Mouse (Mus musculus) induced T-regulatory cell, adult 2 months (primary cell): ENCODE results near the gene Tmem150a.

Source experiments
- DNase-seq: peaks from one replicate; pipeline ENCODE4 v3.0.0-alpha.2; 2012; ENCODE audit warnings: low read depth

Gene Tmem150a

DNA sequence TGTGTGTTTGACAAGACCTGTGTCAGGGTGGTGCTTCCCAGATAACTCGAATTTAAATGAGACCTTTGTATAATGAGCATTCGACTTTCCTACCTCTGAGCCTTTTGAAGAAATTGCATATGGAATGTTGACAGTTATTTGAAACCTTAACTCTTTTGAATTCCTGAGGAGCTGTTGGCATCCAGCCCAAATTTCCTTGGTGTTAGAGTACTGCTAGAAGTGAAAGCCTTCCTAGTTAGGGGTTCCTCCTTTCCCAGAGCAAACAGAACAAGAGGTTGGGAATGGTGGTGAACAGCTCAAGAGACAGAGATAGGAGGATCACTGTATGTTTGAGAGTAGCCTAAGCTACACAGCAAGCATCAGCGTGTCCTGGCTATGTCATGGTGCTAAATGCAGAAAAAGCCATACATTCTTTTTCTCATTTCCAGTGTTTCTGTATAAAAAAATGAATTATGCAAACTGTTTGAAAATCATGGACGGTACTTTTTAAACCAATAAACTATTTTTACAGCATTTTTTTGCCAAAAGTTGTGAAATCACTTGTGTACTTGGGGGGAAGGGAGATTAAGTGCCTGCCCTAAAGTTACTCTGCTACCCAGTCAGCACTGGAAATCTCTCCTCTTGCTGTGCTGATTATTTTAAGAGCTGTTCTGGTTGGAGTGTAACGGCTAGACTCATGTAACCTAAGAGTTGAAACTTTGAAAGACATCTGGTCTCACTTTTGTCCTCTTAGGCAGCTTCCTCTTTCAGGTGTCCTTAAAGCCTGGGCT is 2.4 kb upstream of the Tmem150a start:
- DNase-seq: no peak

DNA sequence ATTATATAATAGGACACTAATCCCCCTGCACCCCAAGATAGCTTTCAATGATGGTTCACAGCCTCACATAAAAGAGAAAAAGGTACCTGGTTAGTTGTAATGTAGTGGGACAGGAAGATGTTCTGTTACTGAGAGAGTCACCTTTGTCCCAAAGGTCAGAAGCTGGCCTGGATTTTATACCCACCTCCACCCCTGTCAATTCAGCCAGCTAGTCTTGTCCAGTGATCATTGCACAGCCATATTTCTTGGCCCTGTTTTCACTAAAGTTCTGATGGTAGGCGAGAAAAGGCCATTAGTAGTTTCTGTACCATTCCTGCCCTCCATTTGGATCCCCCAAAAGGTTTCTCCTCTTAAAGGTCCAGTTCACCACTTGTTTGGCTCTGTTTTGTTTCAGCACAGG is 1.2 kb upstream of the Tmem150a start:
- no peak for DNase-seq

DNA sequence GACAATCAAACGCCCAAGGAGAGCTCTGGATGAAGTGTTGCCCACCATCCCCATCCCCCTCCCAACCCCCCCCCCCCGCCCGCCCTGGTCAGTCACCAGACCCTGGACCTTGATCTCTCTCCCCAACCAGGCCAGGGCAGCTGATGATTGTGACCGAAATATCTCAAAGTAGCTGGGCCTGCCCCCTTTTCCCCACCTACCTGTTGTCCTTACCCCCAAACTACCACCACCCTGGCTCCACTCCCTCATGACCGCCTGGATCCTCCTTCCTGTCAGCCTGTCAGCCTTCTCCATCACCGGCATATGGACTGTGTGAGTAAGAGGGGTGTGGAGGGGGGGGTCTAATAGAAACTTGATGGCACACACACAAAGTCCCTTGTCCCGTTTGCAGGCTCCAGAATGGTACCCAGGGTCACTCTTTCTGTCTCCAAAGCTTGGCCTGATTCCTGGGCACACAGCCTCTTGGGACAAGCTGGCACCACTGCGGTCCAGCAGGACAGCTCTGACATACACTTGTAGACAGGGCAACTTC is 820 bp downstream of the Tmem150a start:
- no peak for DNase-seq

DNA sequence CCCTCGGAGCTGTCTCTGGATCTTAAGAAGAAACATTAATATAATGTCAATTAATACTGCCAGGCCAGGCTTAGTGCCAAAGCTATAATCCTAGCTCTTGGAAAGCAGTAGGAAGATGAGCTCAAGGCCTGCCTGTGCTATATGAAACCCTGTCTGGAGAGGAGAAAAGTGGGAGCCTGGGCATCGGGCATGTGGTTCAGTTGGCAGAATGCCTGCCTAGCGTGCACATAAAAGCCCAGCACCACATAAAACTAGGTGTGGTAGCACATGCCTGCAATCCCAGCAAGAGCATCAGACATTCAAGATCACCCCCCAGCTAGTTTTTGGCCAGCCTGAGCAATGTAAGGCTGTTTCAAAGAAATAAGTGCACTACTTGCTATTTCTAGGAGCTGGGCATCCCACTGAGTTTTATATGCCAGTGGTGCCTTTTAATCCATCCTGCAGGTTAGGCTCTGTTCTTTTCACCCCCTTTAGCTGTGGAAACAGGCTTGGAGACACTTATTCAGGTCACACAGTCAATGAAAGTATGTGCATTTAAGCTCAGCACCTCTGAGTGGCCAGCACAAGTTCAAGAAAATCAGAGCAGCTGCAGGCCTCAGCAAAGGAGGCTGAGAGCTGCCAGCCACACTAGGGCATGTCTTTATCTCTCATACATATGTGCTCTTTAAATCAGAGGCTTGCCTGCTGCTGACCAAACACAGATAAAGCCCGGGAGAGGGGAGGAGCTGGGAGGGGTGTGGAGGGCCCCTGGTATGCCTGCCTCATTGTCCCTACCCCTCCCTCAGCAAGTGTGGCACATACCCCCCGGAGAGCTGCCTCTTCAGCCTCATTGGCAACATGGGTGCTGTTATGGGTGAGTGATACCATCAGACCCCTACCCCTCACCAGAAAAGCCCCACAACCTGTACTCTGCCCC is 2.2 kb downstream of the Tmem150a start:
- DNase-seq: no peak

DNA sequence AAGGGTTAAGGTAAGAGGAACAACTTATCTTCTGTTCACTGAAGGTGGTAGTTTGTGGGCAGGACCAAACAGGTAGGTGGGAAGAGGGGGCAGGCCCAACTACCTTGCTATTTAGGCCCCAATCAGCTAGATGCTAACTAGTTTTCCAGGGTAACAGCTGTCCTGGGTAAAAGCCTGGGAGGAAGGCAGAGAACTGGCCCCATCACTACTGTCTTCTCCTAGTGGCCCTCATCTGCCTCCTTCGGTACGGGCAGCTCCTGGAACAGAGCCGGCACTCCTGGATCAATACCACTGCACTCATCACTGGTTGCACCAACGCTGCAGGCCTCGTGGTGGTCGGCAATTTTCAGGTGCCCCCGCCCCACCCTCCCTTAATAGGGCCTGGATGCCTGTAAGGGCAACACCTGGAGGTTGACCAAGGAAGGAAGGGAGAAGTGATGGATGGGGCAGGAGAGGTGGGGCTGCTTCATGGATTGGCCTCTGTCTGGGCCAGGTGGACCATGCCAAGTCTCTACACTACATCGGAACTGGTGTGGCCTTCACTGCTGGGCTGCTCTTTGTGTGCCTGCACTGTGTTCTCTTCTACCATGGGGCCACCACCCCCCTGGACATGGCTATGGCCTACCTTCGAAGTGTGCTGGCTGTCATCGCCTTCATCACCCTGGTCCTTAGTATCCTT is 3.0 kb downstream of the Tmem150a start:
- DNase-seq: no peak

DNA sequence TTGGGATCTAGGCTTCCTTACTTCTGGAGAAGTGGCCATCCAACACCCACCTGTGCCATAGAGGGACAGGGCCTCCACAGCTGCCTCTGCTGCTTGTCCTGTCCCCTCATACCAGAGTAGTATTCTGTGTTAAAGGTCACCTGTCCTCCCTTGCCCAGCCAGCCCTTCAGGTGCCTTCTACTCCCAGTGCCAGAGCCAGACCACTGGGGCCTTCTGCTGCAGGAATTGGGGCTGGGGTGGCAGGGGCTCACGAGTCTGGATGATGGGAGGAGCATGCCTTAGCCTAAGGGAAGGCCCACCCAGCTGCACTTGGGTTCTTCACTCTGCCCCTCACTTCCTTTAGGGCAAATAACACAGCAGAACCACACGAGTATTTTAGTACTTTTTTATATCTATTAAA is 4.1 kb downstream of the Tmem150a start:
- DNase-seq: no peak

DNA sequence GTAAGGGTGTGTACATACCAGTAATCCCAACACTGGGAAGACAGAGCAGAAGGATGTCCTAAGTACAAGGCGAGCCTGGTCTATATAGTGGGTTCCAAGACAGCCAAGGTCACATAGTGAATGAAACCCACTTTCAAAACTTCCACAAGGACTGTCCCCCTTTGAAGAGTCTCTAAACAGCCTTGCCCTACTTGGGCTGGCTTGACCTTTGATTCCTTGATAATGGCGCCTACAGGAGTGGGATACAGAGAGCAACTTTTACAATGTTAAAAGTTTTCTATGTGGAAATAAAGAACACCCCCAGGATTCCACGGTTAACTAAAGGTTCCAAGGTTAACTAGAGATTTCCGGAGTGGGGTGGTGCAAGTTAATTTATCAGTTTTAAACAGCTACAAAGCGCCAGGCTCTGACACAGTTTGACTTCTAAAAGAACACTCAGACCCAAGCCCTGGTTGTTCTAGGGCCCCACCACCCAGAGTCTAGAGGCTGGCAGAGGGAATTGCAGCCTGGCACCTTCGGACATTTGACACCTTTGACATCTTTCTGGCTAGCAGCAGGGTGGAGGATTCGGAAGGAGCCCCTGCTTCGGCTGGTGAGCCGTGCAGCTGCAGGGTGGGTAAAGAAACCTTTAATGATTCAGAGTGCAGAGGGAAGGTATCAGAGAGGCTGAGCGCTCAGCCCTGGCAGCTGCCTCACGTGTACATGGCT is 4.8 kb downstream of the Tmem150a start:
- no peak for DNase-seq

DNA sequence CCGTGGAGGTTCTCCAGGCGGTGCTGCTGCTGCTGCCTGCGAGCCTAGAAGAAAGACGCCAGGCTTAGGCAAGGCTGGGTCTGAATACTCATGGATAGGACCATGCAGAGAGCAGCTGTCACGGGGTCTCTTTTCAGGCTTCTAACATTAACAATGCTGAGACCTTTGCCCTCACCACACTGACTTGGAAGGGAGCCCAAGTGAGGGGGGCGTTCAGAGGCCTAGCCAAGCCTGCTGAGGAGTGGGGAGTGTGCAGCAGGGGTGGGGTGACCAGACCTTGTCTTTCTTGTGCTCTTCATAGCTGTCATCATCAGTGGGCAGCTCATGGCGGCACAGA is 5.3 kb downstream of the Tmem150a start:
- DNase-seq: no peak

DNA sequence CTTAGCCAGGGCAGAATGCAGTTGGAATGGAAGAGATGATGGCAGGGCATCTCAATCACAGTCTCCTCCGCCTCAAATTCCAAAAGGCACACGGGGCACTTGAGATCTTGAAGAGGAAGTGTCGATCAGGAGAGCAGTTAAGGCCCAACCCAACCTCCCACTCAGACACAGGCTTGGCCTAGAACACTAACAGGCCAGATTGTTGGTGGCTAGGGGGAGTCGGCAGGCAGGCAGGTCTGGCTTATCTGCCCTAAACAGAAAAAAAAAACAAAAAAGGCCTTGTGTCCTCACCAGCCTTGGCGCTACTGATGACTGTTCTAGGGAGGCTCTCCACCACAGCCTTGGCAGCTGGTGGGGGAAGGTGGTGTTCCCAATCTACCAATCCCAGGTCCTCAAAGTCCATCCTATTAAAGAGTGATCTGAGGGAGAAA is 5.9 kb downstream of the Tmem150a start:
- DNase-seq: no peak

DNA sequence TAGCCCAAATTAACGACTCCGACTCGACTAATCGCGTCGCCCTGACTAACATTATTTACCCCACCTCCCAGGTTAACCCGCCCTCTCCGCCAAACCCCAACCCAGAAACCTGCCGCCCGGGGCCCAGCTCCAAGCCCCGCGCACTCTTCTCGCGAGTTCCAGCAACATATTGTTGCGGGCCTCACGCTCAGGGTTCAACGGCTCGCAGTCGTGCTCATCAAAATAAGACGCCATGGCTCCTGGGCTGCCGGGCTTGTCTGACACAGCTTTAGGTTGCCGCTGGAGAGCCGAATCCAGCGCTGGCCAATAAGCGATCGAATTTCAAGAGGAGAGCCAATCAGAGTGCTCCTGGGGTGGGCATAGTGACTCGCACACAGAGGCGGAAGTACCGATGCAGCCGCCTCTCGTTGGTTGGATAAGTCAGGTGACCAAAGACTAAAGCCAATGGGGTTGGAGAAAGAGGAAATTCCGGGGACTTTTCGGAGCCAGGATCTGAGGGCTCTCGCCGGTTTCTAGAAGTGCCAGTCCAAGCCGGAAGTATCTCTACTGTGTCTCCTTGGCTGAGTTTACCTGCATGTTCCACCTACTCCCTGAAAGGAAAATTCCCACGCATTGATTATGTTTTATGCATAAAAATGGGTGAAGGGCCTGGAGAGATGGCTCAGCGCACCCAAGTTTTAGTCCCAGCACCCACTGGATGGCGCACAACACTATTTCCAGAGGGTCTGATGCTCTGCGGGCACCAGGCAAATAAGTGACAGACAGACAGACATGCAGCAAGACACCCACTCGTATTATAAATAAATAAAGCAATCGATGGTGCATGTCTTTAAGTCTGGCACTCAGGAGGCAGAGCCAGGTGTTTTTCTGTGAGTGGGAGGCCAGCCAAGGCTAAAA is 7.1 kb downstream of the Tmem150a start:
- DNase-seq: peak; percentile 98

DNA sequence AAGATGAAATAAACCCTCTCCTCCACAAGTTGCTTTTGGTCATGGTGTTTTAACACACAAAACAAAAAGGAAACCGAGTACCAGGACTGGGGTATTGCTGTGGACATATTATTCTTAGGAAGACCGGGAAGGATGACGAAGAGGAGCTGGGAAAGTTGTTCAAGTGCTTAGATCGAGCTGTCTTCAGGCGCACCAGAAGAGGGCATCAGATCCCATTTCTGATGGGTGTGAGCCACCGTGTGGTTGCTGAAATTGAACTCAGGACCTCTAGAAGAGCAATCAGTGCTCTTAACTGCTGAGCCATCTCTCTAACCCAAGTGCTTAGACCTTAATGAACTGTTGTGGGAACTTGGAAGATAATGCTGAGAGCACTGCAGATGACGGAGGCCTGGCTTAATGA is 8.8 kb downstream of the Tmem150a start:
- DNase-seq: no peak

DNA sequence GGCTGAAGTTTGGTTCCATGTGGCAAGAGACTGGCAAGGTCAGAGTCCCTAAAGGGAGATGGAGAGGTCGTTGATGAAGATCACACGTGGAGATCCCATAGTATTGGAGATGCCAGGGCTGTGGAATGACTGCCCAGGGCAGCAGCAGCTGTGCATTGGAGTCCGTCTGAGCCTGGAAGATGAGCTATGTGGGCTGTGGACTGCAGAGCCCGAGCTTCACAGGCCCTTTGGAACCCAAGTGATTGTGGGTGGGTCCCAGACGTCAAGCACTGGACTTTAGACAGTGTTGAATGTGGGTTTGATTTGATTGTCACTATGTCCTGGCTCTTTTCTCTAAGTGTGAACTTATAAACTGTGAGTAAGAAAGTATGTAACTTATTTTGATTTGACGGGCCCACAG is 9.7 kb downstream of the Tmem150a start:
- DNase-seq: no peak

DNA sequence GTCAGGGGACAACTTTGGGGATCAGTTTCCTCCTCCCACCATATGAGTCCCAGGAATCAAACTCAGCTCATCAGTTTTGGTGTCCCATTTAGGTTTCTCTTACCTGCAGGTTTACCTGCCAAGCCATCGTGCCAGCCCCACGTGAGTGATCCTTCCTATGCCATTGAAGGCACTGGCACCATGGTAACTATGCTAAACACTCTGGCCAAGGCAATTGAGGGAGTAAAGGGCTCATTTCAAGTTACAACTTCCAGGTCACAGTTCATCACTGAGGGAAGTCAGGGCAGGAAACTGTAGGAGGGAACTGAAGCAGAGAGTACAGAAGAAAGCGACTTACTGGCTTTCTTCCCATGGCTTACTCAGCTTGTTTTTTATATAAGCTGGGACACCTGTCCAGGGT is 11.1 kb downstream of the Tmem150a start:
- DNase-seq: no peak

DNA sequence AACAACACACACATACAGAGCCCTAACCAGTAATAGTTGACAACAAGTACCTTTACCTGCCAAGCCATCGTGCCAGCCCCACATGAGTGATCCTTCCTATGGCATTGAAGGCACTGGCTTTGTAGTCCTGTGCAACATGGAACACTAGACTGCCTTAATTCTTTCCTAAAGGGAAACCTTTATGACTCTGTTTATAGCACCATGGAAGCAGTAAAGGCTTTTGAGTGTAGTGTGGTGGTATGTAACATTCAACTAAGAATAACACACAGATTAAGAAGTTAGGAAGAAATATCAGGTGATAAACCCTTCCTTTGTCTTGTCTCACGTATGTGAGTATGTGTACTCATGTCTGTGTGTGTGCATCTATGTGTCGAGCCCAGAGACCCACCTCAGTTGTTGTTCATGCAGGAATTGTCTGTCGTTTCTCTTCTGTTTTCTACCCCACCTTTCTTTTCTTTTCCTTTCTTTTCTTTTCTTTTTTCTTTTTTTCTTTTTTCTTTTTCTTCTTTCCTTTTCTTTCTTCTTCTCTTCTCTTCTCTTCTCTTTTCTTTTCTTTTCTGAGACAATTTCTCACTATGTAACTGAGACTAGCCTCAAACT is 11.7 kb downstream of the Tmem150a start, which contains the start of gene Rnf181:
Gene Rnf181 (minus strand): TSS at position 113 of the 600 bp plus-strand sequence.
- DNase-seq: no peak

DNA sequence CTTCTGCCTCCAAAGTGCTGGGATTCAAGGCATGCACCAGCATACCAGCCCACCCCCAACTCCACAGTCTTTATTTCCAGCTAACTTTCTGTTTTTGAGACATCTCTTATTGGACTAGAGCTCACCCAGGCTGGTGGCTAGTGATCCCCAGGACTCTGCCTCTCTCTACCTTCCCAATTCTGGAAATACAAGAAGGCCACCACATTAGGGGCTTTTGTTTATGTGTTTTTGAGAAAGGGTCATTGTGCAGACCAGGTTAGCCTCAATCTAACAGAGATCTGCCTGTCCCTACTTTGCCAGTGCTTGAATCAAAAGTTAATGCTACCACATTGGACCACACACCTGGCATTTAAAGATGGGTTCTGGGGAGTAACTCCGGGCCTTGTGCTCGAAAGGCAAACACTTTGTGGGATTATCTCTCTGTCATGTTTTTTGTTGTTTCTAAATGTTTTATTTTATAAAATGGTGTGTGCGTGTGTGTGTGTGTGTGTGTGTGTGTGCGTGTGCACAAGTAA is 12.3 kb downstream of the Tmem150a start:
- DNase-seq: no peak

DNA sequence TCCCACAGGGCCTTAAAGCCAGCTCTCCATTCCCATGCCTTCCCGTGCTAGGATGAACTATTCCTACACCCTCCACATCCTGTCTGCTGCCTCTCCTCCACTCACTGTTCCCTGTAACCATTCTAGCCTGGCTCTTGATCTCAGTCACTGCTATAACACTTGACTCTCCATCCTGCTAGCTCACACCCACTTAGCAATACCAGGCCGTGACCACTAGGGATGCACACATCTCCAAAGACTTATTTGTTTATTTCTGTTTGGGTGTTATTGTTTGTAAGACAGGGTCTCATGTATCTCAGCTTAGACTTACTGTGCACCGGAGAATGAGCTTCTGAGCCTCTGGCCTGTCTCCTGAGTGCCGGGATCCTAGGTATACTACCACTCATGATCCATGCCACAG is 14.3 kb downstream of the Tmem150a start:
- peak; percentile 41 for DNase-seq

DNA sequence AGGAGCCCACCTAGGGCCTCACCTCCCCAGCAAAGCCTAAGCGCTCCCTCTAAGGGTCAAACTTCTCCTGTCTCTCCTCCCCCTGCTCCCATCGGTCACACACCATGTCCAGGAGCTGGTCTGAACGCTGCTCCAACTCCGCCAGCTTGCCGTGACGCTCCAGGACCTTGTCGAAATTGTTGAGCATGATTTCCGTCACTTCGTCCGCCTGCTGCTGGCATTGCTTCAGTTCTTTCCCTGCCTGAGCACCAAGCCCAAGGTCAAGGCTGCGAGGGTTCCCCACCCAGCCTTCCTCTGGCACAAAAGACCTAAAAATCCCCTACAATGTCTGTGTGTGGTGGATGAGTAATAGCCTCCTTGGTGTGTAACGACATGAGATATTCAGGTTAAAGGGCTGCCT is 14.8 kb downstream of the Tmem150a start:
- no peak for DNase-seq

DNA sequence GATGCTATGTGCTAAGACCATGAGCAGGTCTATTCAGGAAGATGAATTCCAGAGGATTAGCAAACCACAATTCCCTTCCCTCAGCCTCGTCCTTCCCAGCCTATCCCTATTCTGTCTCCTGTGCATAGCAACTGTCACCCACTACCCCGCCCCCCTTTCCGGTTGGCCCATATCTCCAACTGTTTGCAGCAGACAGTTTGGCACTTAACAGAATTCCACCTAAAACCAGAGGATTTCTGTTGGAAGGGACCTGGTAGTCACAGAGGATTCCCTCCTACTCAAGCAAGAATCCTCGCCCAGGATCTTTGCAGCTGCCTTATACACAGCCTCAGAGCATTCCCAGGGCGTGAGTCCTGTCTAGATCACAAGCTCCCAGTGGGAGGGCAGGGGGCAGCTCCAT is 15.9 kb downstream of the Tmem150a start:
- DNase-seq: no peak

DNA sequence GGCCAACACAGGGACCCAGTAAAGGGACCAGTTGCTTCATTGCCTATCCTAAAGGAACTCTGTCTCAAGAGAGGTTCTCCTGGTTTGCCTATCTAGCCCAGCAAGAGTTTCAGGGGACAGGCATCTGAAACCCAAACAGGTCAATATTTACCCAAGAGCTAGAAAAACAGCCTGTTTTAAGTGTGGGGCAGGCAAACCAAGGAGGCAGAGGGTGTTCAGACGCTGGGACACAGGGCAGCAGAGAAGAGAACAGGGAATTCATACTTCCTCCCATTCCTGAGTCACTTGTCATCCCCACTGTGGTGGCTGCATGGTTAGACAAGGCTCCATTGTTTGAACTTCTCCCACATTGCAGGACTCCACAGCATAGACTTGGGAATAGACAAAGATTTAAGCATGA is 16.3 kb downstream of the Tmem150a start:
- DNase-seq: no peak

DNA sequence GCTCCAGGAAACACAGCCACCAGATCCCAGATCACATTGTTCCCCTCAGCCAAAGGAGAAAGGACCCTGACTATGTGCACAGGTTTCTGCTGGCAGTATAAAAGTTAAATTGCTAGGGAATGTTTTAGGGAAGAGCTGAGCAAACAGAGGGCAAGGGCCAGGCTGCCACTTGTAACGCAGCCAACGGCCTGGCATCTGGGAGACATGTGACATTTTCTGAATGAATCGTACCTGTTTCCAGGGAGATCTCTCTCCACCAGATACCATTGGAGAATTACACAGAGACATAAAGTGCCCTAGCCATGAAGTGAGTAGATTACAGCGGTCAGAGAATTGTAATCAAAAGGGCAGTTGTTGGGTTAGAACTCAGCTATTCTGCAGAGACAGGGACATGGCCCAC is 17.9 kb downstream of the Tmem150a start:
- no peak for DNase-seq
